Mouse (Mus musculus) fibroblast of lung, adult 2 months (primary cell): ENCODE measurements at regions not wholly inside any gene's neighbourhood (a gene's known extent, or its start where the extent isn't known, plus 50 kb on each side); places are given as distances from the start of the nearest gene placed in this dataset.
"Not testable (repeated sequence)": the region's sequence is repeated elsewhere in the genome, so short reads cannot be mapped to it uniquely, and the experiment has no call there.

ENCODE experiments used
- DNase-seq: peaks from one replicate; pipeline ENCODE4 v3.0.0-alpha.2; 2011; ENCODE audit warnings: low read depth

GRCm38 (mm10) chr12:98144464-98144863 is 114.8 kb downstream of the Galc start:
- no peak for DNase-seq

- DNase-seq, result no peak
Measured at GRCm38 (mm10) chr12:98143170-98143569, 116.1 kb downstream of the Galc start.

GRCm38 (mm10) chr12:98139906-98140305 is 119.4 kb downstream of the Galc start:
- not testable (repeated sequence) for DNase-seq

GRCm38 (mm10) chr12:98131276-98131675 is 128.0 kb downstream of the Galc start:
- no peak for DNase-seq

GRCm38 (mm10) chr12:98123541-98123940 is 135.7 kb downstream of the Galc start:
- no peak for DNase-seq

GRCm38 (mm10) chr12:98108039-98108438 is 151.2 kb downstream of the Galc start:
- peak; percentile 27 for DNase-seq

GRCm38 (mm10) chr12:98106789-98107684 is 152.2 kb downstream of the Galc start:
- DNase-seq, result no peak

- no peak for DNase-seq
Measured at GRCm38 (mm10) chr12:98106151-98106788, 153.0 kb downstream of the Galc start.

- no peak for DNase-seq
Measured at GRCm38 (mm10) chr12:98105749-98106148, 153.5 kb downstream of the Galc start.

GRCm38 (mm10) chr12:98090171-98090570 is 169.1 kb downstream of the Galc start:
- DNase-seq, result no peak

- DNase-seq, result no peak
Measured at GRCm38 (mm10) chr12:98078351-98078750, 180.9 kb downstream of the Galc start.

GRCm38 (mm10) chr12:98075580-98075979 is 183.7 kb downstream of the Galc start:
- DNase-seq, result no peak

GRCm38 (mm10) chr12:98069110-98069509 is 190.1 kb downstream of the Galc start:
- DNase-seq, result no peak

GRCm38 (mm10) chr12:98059419-98060180 is 199.7 kb downstream of the Galc start:
- DNase-seq, result no peak

GRCm38 (mm10) chr12:98058977-98059376 is 200.3 kb downstream of the Galc start:
- DNase-seq, result no peak

- DNase-seq, result no peak
Measured at GRCm38 (mm10) chr12:98050934-98051333, 208.3 kb downstream of the Galc start.

GRCm38 (mm10) chr12:98050500-98050899 is 208.8 kb downstream of the Galc start:
- DNase-seq, result no peak

- no peak for DNase-seq
Measured at GRCm38 (mm10) chr12:98050057-98050456, 209.2 kb downstream of the Galc start.

- no peak for DNase-seq
Measured at GRCm38 (mm10) chr12:98047765-98048164, 211.5 kb downstream of the Galc start.

GRCm38 (mm10) chr12:98046459-98047440 is 212.5 kb downstream of the Galc start:
- no peak for DNase-seq

- no peak for DNase-seq
Measured at GRCm38 (mm10) chr12:98045784-98046458, 213.3 kb downstream of the Galc start.
